Mouse (Mus musculus): ENCODE measurements around the gene Syce1.

DNA sequence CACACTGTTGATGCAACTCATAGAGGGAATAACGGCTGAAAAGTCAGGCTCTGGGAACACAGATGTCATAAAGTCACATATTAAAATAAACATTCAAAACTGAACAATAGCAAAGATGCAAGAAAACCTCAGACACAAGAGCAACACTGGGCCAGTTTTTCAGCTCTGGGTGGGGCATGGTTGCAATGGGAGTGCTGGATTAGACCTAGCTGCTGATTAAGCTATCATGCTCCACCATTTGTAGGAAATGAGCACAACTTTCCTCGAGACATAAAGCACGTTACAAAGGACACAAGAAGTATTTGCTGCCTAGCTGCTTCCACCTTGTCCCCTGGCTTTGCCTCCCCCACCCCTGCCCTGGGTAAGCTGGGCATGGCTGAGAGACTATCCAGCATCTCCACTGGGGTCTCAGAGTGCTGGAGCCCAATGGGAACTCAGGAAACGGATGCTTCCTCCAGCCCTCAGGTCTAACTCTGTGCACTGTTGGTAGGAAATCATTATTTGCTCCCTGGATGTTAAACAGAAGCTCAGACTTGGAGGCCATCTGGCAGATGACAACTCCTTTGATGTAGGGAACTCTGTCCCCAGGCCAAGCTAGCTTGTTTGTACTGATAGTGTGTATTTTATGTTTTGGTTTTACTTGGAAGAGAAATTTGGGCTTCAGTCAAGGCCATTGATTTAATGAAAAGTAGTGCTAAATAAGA, 31.3 kb downstream of the Syce1 start:
- TF ChIP-seq CTCF (IDR thresholded peaks at IDR 0.05): no peak
- TF ChIP-seq EP300 (IDR thresholded peaks at IDR 0.05): no peak

All from lung, postnatal 0 days (tissue).